Mouse (Mus musculus) neural tube, embryonic 12.5 days (tissue): Measurements from ENCODE around the gene S100b. TPM values are rescaled to one million over a fixed set of nuclear protein-coding genes. Genes with fewer than 3 reads are reported as not detected.

Experiments
- ATAC-seq: fragments of 200-750 bp; cut with Nextera tagmentation; 2 replicates; pipeline ENCODE4 v1.8.0; 2017; ENCODE audit warnings: low read depth, mild to moderate bottlenecking, moderate TSS enrichment, moderate library complexity; ENCODE audit not compliant: low FRiP score
- H3K27ac ChIP-seq: fragments of 300-500 bp; sonication (generic); 2 replicates; pipeline ENCODE4 v1.5.1; 2016
- H3K27me3 ChIP-seq: fragments of 300-500 bp; sonication (generic); replicated peaks from 2 replicates; pipeline ENCODE4 v1.6.1; 2016; ENCODE audit warnings: mild to moderate bottlenecking
- H3K36me3 ChIP-seq: fragments of 300-500 bp; sonication (generic); 2 replicates; pipeline ENCODE4 v1.6.1; 2016; ENCODE audit warnings: mild to moderate bottlenecking
- H3K4me1 ChIP-seq: fragments of 300-500 bp; sonication (generic); 2 replicates; pipeline ENCODE4 v1.6.1; 2016
- H3K4me2 ChIP-seq: fragments of 300-500 bp; sonication (generic); replicated peaks from 2 replicates; pipeline ENCODE4 v1.6.1; 2016; ENCODE audit warnings: mild to moderate bottlenecking
- H3K4me3 ChIP-seq: fragments of 300-500 bp; sonication (generic); 2 replicates; pipeline ENCODE4 v1.5.1; 2016
- H3K9ac ChIP-seq: fragments of 300-500 bp; sonication (generic); 2 replicates; pipeline ENCODE4 v1.6.1; 2016; ENCODE audit warnings: mild to moderate bottlenecking
- H3K9me3 ChIP-seq: fragments of 300-500 bp; sonication (generic); 2 replicates; pipeline ENCODE4 v1.6.1; 2016; ENCODE audit warnings: mild to moderate bottlenecking
- WGBS: fragments of 180-500 bp; shearing (Covaris S2); methylation state at CpG from one replicate; pipeline ENCODE4 v1.1.7; 2016; 5-methylcytosine and 5-hydroxymethylcytosine counted together
- polyA plus RNA-seq: library from polyadenylated mRNA; unstranded; fragments of >200 nt; fragmentation: Nextera tagmentation; extraction: Ambion mirVana; gene quantifications from 2 replicates; pipeline ENCODE4 v1.2.1, GENCODE M21; 2016

The S100b gene
- polyA plus RNA-seq, 1 experiment from 2014 or later = 0.93 TPM

DNA sequence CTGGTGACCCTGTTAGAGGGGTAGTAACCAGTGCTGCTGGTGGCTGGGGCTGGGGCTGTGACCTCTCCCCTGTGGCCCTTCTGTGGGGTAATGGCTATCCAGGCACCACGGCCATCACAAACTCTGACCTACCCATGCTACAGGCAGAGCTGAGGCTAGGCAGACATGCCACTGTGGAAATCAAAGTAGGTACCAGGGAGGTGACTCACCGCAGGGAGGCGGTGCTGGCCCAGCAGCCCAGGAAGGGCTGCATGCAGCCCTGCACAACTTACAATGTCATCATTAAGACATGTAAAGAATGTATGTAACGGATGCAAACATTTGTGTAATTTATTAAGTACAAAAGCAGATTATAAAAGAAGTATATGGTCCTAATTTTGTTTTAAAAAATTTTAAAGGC, 8.8 kb downstream of the S100b start:
- Histone ChIP-seq H3K4me1 (peaks cover 3% of the 10 kb centered on the region; the same call in 1 of the 2 replicates), H3K27ac (no peak overlapping the region), H3K4me2 (no peak overlapping the region), H3K27me3 (no peaks in the 10 kb centered on the region), H3K36me3 (peaks cover 30% of the 10 kb centered on the region), H3K4me3 (no peak overlapping the region), H3K9ac (no peak overlapping the region), H3K9me3 (no peaks in the 10 kb centered on the region)
- WGBS = 74% methylated on average over 4 of the region's 4 CpGs
- ATAC-seq = no peak

DNA sequence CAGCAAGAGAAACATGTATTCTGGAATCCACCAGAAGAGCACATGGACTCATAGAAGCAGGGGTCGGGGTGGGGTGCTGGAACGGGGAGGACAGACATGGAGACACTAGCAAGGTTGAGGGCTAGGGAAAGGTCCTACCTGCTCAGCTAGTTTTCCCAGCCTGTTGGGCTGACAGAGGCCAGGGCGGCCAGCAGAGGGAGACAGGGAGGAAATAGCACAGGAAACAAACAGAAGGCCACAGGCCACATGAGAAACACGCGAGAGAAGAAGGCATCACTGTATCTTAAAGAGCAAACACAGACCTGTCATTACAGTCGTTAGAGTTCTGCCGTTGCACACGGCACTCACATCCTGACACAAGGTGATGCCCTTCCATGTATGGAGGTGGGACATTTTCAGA, 17.6 kb downstream of the S100b start:
- Histone ChIP-seq H3K27me3 (no peaks in the 10 kb centered on the region), H3K4me2 (no peak overlapping the region), H3K36me3 (peaks cover 91% of the 10 kb centered on the region), H3K4me1 (no peaks in the 10 kb centered on the region), H3K9me3 (no peaks in the 10 kb centered on the region), H3K9ac (no peak overlapping the region), H3K4me3 (no peak overlapping the region), H3K27ac (no peak overlapping the region)
- WGBS = 61% methylated on average over 8 of the region's 8 CpGs
- ATAC-seq = no peak

DNA sequence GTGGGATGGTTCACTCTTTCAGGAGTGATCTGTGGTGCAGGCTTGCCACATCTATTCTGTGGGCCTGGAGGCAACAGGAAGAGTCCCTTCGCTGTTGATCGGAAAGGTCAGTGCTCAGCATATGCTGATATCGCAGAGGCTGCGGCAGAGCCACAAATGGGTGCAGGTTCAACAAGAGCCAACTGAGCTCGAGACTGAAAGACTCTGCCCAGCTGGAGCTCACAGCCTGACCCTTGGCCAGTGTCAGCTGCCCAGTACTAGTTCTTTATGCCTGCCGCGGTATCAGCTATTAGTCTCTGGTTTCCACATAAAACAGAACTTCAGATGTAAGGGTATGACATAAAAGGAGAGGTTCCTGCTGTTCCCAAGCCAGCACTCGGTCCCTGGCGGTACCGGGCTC, 21.6 kb downstream of the S100b start:
- ATAC-seq = no peak
- Histone ChIP-seq H3K9me3 (no peaks in the 10 kb centered on the region), H3K9ac (no peak overlapping the region), H3K27ac (no peak overlapping the region), H3K4me3 (no peak overlapping the region), H3K27me3 (no peaks in the 10 kb centered on the region), H3K4me2 (no peak overlapping the region), H3K4me1 (no peaks in the 10 kb centered on the region), H3K36me3 (peaks cover 86% of the 10 kb centered on the region)
- WGBS = 80% methylated on average over 10 of the region's 10 CpGs

DNA sequence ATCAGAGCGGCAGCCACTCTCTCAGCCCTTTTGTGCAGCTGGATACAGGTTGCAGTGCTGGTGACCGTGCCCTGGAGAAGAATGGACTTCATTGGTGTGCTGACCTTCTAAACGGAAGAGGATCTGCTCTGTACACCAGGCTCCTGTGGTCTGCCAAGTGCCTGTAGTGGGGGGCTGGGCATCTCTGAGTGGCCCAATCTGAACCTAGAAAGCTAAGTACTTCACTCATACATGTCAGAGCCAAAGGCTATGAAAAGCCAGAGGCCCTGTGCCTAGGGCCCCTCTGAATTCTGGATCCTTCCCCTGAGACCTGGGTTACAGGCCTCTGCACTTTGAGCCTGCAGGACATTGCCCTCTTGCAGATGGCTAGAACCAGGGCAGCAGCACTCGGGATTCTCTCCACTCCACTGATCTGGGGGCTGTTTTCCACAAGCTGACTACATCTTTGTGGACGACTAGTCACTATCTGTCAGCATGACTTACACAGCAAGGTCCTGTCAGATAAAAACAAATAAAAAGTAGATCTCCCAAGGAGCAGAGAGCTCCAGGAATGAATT, 25.0 kb downstream of the S100b start:
- no peak overlapping the region for H3K27ac ChIP-seq
- no peaks in the 10 kb centered on the region for H3K9me3 ChIP-seq
- no peak for ATAC-seq
- H3K4me2 ChIP-seq = no peak overlapping the region
- 80% methylated on average over 5 of the region's 5 CpGs for WGBS
- no peaks in the 10 kb centered on the region for H3K27me3 ChIP-seq
- H3K4me3 ChIP-seq = no peak overlapping the region
- H3K36me3 ChIP-seq = peaks cover 75% of the 10 kb centered on the region
- no peaks in the 10 kb centered on the region for H3K4me1 ChIP-seq
- no peak overlapping the region for H3K9ac ChIP-seq

DNA sequence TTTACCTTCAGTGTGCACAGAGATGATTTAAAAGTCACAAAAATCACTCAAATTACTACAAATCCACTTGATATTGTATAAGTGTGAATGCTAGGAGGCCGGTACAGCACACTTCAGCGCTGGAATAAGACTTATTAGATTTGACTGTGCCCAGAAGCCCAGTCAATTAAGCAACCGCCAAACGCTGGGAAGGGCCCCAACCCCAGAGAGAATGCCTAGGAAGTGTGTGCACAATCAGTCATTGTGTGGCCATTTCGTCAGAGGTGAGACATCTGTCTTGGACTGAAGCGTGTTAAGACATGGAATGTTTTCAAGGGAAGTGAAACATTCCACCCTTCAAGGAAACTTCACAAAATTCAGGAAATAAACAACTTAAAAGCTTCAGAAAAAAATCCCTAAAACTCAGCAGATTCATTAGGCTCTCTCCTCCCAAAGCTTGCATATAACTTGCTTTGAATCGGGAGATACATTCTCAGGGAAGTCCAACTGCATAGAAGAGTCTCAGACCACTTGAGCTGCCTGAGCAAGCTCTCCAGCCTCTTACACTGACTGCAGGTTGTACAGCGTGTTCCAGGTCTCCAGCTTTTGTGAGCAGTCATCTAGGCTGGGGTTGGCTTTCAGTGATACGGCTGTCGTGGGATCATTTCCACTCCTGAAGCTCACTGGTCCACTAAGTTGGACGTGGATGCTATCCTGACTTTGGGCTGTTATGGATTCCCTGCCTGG, 34.8 kb downstream of the S100b start:
- WGBS = 80% methylated on average over 11 of the region's 11 CpGs
- no peak for ATAC-seq
- no peaks in the 10 kb centered on the region for H3K4me1 ChIP-seq
- peaks cover 84% of the 10 kb centered on the region for H3K36me3 ChIP-seq
- no peak overlapping the region for H3K4me3 ChIP-seq
- no peak overlapping the region for H3K4me2 ChIP-seq
- H3K9ac ChIP-seq = no peak overlapping the region
- no peak overlapping the region for H3K27ac ChIP-seq
- H3K27me3 ChIP-seq = no peaks in the 10 kb centered on the region
- H3K9me3 ChIP-seq = no peaks in the 10 kb centered on the region

DNA sequence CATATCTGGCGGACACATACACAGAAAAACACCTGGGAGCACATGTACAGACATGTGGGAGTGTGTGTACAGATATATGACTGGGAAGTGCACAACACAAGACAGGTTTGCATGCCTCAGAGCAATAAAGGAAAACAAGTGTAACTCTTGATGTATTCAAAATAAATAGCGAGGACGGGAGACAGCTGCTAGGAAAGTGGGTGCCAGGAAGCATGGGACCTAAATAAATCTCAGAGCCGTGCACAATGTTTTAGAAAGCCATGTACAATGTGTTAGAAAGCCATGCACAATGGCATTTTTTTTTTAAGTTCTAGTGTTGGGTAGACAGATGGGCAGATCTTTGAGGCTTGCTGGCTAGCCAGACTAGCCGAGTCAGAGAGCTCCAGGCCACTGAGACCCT, 35.4 kb downstream of the S100b start:
- peaks cover 84% of the 10 kb centered on the region for H3K36me3 ChIP-seq
- H3K4me3 ChIP-seq = no peak overlapping the region
- H3K27ac ChIP-seq = no peak overlapping the region
- H3K27me3 ChIP-seq = no peaks in the 10 kb centered on the region
- H3K9me3 ChIP-seq = no peaks in the 10 kb centered on the region
- no peak overlapping the region for H3K9ac ChIP-seq
- no peak for ATAC-seq
- no peaks in the 10 kb centered on the region for H3K4me1 ChIP-seq
- H3K4me2 ChIP-seq = no peak overlapping the region
- 88% methylated on average over 5 of the region's 5 CpGs for WGBS

DNA sequence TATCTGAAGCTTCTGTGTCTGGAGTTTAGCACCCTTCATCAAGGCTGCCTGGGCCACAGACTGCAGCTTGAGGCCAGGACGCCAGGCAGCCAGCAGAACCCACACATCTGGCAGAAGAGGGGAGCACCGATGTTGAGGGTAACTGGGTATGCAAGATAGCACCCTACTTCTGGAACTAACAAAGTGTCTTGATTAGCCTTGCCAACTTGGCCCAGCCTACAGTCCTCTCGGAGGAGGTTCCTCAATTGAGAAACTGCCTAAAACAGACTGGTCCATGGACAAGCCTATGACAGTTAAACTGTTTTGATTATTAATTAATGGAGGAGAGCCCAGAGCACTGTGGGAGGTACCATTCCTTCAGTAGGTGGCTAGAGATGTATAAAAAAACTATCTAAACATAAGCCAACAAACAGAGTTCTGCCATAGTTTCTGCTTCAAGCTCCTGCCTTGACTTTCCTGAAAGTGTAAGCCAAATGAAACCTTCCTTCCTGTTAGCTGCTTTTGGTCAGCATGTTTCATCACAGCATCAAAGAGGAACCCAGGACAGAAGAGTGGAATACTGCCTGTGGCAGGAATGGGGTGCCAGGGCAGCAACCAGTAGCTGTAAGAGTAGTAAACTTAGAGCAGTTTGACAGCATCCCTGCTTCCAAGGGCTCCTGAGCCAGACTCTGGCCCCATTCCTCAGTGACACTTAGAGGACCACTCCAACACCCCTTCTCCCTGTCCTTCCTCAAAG, 36.5 kb downstream of the S100b start:
- no peak overlapping the region for H3K4me2 ChIP-seq
- ATAC-seq = no peak
- no peak overlapping the region for H3K9ac ChIP-seq
- no peaks in the 10 kb centered on the region for H3K4me1 ChIP-seq
- H3K9me3 ChIP-seq = no peaks in the 10 kb centered on the region
- H3K4me3 ChIP-seq = no peak overlapping the region
- WGBS = 89% methylated on average over 3 of the region's 3 CpGs
- H3K27ac ChIP-seq = no peak overlapping the region
- H3K36me3 ChIP-seq = peaks cover 84% of the 10 kb centered on the region
- no peaks in the 10 kb centered on the region for H3K27me3 ChIP-seq

DNA sequence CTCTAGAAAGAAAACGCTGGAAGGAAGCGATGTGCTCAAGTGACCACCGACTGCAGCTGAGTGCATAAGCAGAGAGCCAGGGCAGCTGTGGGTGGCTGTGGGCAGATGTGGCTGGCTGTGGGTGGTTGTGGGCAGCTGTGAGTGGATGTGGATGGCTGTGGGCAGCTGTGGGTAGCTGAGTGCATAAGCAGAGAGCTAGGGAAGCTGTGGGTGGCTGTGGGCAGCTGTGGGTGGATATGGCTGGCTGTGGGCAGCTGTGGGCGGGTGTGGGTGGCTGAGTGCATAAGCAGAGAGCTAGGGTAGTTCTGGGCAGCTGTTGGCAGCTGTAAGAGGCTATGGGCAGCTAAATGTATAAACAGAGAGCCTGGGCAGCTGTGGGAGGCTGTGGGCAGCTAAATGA, 39.6 kb downstream of the S100b start:
- Histone ChIP-seq H3K4me1 (no peaks in the 10 kb centered on the region), H3K27me3 (no peaks in the 10 kb centered on the region), H3K9me3 (no peaks in the 10 kb centered on the region), H3K4me3 (no peak overlapping the region), H3K9ac (no peak overlapping the region), H3K4me2 (no peak overlapping the region), H3K36me3 (peaks cover 82% of the 10 kb centered on the region), H3K27ac (no peak overlapping the region)
- ATAC-seq = no peak
- WGBS = 94% methylated on average over 4 of the region's 4 CpGs

DNA sequence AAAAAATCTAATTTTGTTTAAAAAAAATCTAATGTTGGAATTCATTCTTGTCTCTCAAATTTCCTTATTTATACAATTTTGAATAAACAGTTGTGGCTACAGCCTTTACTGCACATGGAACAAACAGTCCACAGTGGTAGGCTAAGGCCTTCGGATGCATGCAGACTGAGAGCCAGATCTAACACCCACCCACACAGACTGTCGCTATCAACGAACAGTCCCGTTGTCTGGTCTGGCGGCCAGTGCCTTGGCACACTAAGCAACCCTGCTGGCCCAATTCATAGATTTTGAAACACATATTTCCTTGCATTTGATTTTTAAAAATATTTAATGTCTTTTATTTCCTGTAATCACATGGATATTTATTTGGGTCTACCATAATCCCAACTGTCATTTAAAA, 46.5 kb downstream of the S100b start:
- Histone ChIP-seq H3K27ac (no peak overlapping the region), H3K9me3 (no peaks in the 10 kb centered on the region), H3K4me2 (no peak overlapping the region), H3K9ac (no peak overlapping the region), H3K4me1 (no peaks in the 10 kb centered on the region), H3K36me3 (peaks cover 55% of the 10 kb centered on the region), H3K4me3 (no peak overlapping the region), H3K27me3 (no peaks in the 10 kb centered on the region)
- no peak for ATAC-seq
- WGBS = 91% methylated on average over 5 of the region's 5 CpGs

DNA sequence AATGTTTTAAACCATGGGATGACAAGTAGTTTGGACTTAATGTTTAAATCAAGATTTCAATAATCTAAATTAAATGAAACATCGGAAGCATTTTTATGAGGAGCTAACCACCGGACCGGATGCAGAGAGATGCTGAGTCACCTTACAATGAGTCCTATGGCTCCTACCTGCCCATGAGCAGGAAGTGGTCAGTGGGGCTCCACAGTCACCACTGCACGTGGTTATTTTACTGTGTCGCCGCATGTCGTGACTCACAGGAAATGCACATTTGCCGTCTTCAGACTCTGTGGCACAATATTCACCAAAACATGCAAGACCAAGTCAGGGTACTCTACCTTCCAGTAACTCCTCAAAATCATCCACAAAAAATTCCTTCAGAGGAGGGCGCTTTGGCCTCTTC, 53.1 kb downstream of the S100b start:
- H3K27ac ChIP-seq = no peak overlapping the region
- H3K9me3 ChIP-seq = no peaks in the 10 kb centered on the region
- no peak overlapping the region for H3K4me3 ChIP-seq
- H3K36me3 ChIP-seq = peaks cover 45% of the 10 kb centered on the region
- no peak for ATAC-seq
- H3K9ac ChIP-seq = no peak overlapping the region
- H3K27me3 ChIP-seq = no peaks in the 10 kb centered on the region
- WGBS = 93% methylated on average over 9 of the region's 9 CpGs
- H3K4me2 ChIP-seq = no peak overlapping the region
- no peaks in the 10 kb centered on the region for H3K4me1 ChIP-seq
